Comparison of ENCODE assay signal across 12 mouse cellular contexts in the genomic region with DNA sequence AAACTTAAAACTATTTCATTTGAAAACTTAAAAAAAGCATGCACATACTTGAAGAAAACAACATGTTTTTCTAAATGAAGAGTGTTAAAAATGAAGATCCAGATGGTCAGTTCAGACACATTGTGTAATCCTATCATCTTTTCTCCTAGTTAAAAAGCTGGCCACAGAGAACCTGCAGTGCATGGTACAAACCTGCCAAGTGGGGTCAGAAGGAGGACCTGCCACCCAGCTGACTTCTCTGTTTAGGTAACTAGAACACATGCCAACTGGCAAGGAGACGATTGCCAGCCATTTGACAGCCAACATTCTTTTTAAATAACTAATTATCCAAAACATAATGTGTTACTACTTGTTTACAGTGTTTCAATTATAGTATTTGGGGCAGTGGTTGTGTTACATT.
"Had no signal": no experiment of that assay in that cellular context is flagged by ENCODE, and none has a peak within 500 bp of the region (broad histone marks: within the 10 kb centered on the region; RNA-seq: fewer than 3 reads in every experiment).

No protein-coding gene starts in this region.

- H3K4me3 ChIP-seq: layer of hippocampus, adult 2 months; limb, embryonic 13.5 days; midbrain, embryonic 12.5 days; myocyte; neural tube, embryonic 15.5 days had no signal

- H3K9ac ChIP-seq: limb, embryonic 13.5 days; liver, embryonic 14.5 days; midbrain, embryonic 12.5 days; neural tube, embryonic 15.5 days had no signal

- H3K9me3 ChIP-seq: limb, embryonic 13.5 days; midbrain, embryonic 12.5 days; neural tube, embryonic 15.5 days had no signal

- H3K4me2 ChIP-seq: limb, embryonic 13.5 days; midbrain, embryonic 12.5 days; neural tube, embryonic 15.5 days had no signal

- H3K4me1 ChIP-seq: limb, embryonic 13.5 days; midbrain, embryonic 12.5 days; neural tube, embryonic 15.5 days had no signal

- H3K27ac ChIP-seq: layer of hippocampus, adult 2 months; limb, embryonic 13.5 days; liver, embryonic 14.5 days; midbrain, embryonic 12.5 days; neural tube, embryonic 15.5 days had no signal

- H3K36me3 ChIP-seq: neural tube, embryonic 15.5 days had no signal

- DNase-seq: kidney, postnatal 25 days; left cerebral cortex, postnatal 4 days; lung, adult 18-20 months; right cerebral cortex, adult 18-20 months; right cerebral cortex, postnatal 25 days; thymus, postnatal 36 days had no signal

- H3K27me3 ChIP-seq: limb, embryonic 13.5 days; midbrain, embryonic 12.5 days; neural tube, embryonic 15.5 days had no signal
